Mouse (Mus musculus): ENCODE measurements around the gene Slc7a6.

Gene Slc7a6

DNA sequence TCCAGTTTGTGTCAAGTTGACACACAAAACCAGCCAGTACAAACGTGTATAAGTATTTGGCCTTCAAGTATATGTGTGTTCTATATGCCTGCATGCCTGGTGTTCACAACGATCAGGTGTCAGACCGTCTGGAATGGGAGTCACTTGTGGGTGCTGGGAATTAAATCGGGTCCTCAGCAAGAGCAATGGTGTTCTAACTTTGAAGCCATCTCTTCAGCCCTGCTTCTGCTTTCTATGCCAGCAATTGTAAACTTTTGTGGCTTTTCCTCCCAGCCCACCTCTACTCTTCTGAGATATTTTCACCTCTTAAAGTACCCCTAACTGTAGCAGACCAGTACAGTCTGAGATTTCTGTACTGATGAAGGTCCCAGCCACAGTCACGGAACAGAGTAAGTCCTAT is 28.5 kb upstream of the Slc7a6 start:
- no peak for DNase-seq (ENCODE audit: extremely low spot score)

- DNase-seq (ENCODE audit: extremely low spot score) = peak; percentile 85
Measured at GRCm38 (mm10) chr8:106140769-106141168, 27.9 kb upstream of the Slc7a6 start.

GRCm38 (mm10) chr8:106145331-106145730 is 23.3 kb upstream of the Slc7a6 start:
- no peak for DNase-seq (ENCODE audit: extremely low spot score)

GRCm38 (mm10) chr8:106146014-106146413 is 22.6 kb upstream of the Slc7a6 start:
- DNase-seq (ENCODE audit: extremely low spot score) = no peak

GRCm38 (mm10) chr8:106147868-106148565 is 20.6 kb upstream of the Slc7a6 start:
- no peak for DNase-seq (ENCODE audit: extremely low spot score)

DNA sequence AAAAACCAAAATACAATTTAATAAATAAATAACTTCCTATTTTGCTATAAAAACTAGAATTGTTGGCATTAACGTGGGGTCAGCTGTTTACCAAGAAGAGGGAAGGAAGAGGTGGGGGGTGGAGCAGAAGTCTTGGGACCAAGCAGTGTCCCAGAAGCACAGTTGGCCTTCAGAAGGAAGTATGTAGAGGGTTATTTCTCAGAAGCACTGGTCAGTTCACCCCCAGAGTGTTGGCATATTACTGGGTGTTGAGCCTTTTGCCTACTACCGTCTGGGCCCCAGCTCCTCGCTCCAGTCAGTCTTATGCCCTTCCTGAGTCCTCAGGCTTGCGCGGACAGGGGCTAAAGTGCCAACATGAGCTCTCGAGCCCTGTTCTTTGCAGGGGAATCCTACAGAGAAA is 19.6 kb upstream of the Slc7a6 start:
- no peak for DNase-seq (ENCODE audit: extremely low spot score)

- peak; percentile 94 for DNase-seq (ENCODE audit: extremely low spot score)
Measured at GRCm38 (mm10) chr8:106149801-106150652, 18.6 kb upstream of the Slc7a6 start, which contains the start of gene Pla2g15. Gene Pla2g15 (plus strand): TSS chr8:106150399.

DNA sequence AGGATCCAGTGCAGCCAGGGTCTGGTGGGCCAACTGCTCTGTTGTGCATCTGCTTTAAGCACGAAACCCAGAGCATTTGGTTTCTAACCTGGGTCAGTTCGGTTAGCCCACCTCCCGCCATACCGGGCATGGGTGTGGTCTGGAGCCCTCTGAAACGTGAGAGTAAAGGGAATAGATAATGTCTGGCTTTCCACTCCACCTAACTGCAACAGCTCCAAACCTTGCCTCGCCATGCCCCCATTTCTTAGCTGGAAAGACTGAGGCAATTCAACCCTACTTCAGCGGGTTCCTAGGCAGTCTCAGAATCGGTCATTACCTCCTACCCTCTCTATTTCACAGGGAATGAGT is 18.0 kb upstream of the Slc7a6 start:
- no peak for DNase-seq (ENCODE audit: extremely low spot score)

DNA sequence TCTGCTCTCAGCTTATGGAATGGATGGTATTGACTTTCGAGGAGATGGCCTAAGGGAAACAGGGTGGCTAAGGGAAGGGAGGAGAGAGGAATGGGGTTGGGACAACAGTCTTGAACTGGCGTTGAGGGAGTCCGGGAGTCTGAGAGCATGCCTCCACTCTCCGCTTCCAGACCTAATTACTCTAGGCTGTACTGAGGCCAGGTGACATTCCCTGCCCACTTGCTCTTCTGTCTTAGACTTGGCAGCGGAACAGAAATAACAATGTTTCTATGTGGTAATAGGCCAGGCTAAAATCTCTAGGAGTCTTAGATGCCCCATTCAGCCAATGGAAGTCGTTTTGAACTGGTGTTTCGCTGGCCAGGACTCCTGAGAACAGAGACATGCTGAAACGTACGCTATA is 17.6 kb upstream of the Slc7a6 start:
- no peak for DNase-seq (ENCODE audit: extremely low spot score)

GRCm38 (mm10) chr8:106152876-106153275 is 15.8 kb upstream of the Slc7a6 start:
- no peak for DNase-seq (ENCODE audit: extremely low spot score)

GRCm38 (mm10) chr8:106157419-106157818 is 11.2 kb upstream of the Slc7a6 start:
- no peak for DNase-seq (ENCODE audit: extremely low spot score)

DNA sequence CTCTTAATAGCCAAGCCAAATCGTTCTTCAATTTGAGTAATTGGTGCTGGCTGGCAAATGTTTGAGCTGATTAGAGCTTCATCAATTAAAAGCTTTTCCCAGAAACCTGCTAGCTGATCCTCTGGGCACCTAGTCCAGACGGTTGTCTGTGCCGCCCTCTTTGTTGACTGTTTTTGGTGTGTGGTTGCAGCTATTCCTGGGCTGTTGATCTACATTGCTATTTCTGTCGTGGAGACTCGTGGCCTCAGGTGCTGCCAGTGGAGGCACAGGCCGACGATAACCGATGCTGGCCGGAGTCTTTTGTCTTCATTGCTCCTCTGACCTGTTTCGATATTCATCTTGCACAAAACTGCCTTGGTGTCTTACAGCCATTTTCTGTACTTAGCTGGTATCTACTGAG is 10.3 kb upstream of the Slc7a6 start:
- DNase-seq (ENCODE audit: extremely low spot score) = no peak

DNA sequence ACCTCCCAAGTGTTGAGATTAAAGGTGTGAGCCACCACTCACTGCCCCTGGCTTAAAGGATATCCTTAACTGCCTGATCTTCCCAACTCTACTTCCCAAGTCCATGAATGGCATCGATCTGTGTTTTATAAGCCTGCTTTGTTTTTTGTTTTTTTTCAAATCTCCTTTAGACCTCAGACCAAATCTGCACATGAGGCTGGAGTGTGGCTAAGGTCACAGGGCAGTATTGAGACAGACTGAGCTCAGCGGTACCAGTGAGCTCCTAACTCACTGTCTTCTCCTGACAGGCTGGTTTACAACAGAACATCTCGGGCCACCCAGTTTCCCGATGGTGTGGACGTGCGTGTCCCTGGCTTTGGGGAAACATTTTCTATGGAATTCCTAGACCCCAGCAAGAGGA is 8.8 kb upstream of the Slc7a6 start:
- DNase-seq (ENCODE audit: extremely low spot score) = no peak

DNA sequence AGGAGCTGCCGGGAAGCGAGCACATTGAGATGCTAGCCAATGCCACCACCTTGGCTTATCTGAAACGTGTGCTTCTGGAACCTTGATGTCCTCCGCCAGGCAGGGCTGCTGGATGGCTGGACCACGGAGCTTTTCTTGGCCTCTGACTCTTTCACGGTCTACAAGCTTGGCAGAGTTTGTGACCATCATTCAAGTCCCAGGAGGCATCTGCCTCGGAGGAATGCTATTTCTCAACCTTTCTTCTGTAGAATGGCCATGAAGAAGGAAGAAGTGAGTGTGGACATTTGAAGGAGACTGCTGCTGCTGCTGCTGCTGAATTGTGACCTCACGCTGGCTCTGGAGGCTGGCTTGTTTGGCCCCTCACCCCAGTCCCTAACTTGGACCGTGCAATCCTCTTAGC is 5.4 kb upstream of the Slc7a6 start:
- no peak for DNase-seq (ENCODE audit: extremely low spot score)

DNA sequence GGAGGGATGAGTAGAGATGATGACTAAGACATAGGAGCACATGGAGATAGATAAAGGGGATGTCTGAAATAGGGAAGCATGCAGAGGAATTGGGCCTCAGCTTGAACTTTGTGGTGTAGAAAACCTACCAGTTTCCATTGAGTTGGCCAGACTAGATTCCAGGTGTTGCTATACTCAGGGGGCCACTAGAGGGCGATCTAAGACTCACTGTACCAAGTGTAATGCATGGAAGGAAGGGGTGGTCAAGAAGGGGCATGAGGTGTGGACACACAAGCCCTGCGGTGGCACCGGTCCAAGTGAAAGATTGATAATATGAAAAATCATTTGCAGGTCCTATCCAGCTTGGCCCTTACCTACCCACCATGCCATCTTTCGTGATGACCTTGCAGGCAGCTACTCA is 3.2 kb upstream of the Slc7a6 start:
- DNase-seq (ENCODE audit: extremely low spot score) = peak; percentile 70

DNA sequence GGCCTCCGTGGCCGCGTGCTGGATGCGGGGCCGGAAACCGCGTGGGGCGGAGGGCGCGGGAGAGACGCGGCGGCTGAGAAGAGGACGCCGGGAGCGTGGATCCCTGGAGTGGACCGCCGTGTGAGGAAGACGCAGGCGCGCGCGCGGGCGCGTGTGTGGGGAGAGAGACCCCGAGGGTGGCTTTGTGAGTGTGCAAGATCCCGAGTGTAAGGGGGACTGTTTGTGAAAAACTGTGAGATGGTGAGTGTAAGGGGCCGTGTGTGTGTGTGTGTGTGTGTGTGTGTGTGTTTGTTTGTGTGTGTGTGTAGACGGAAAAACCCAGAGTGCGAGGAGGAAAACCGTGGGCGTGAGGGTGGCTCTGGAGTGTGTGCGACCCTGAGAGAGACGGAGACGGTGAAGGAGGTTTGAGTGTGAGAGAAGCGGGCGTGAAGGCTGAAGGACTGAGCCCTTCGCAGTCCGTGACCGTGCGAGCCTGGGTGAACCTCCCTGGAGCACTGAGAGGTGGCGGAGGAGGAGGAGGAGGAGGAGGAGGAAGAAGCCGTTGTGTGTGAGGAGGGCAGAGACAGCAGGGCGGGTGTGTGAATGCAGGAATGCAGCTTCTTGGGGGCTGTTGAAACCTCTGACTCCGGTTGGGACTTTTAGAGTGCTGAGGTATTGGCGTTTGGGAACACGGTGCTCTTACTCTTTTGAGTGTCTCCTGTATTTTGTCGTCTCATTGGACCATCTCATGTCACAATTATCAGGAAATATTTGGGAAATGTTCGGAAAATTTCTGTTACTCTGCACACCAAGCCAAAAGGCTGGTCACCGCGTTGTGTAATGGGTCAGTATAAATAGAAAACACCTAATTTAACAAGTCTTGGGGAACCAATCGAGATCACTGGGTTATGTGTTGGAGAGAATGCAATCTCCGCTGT is 618 bp downstream of the Slc7a6 start:
- peak; percentile 64 for DNase-seq (ENCODE audit: extremely low spot score)

- no peak for DNase-seq (ENCODE audit: extremely low spot score)
Measured at GRCm38 (mm10) chr8:106169934-106170480, 1.4 kb downstream of the Slc7a6 start.

GRCm38 (mm10) chr8:106173566-106173965 is 4.9 kb downstream of the Slc7a6 start:
- DNase-seq (ENCODE audit: extremely low spot score) = no peak

DNA sequence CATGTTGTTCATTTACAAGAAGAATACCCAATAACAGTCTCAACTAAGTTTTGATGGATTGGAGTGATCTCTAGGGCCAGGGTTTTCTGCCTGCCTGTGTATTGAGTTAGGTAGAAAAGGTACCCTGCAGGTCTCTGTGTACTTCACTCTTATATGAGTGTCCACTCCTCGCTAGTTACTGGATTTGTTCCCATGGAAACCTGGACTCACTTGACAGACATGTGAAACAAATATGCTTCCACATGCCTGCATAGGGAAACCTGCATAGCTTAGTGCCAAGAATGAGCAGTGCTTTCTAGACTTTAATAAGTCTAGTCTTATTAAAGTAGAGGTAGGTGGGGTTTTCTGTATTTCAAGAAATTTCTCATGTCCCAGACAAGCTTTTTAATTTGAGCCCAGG is 8.2 kb downstream of the Slc7a6 start:
- DNase-seq (ENCODE audit: extremely low spot score) = no peak

DNA sequence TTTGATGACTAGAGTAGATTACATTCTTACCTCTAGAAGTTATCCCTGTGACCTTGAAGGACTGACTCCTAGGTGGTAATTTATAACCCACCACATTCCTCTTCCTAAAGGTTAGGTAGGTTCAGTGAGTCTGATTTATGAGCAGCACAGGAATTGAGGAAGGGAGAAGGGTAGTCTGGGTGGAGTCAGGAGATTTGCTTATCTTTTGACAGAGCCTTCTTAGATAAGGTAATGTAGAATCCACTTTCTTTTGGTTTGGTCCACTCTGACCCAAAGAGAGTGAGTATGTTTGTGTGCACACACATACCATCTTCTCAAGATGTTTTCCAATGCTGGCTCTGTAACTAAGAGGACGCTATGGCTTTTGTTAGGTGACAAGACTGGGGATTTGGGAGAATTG is 8.9 kb downstream of the Slc7a6 start:
- DNase-seq (ENCODE audit: extremely low spot score) = no peak

- DNase-seq (ENCODE audit: extremely low spot score) = no peak
Measured at GRCm38 (mm10) chr8:106178428-106178827, 9.8 kb downstream of the Slc7a6 start.

Measured in embryo, embryonic 9.5 days (tissue).